ENCODE assay signal across 15 mouse cellular contexts in the genomic region with DNA sequence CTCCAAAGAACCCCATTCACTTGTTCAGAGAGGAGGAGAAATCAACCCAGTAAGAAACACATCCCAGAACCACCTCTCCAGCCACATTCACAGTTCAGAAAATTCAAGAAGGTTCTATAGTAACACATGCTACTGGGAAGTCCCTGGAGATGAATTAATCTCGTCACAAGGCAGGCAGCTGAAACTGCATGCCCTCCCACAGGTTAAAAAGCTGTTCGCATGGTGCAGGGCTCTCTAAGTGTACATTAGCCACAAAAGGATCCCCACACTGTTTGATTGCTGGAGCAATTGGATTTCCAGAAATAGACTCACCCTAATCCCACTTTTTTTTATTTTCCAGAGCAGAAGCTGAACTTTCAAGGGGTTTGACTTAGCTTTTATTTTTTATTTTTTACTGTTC.
"Had no signal": no experiment of that assay in that cellular context is flagged by ENCODE, and none has a peak within 500 bp of the region (broad histone marks: within the 10 kb centered on the region; RNA-seq: fewer than 3 reads in every experiment).

No protein-coding gene starts in this region.

- H3K36me3 ChIP-seq: limb, embryonic 15.5 days; liver, embryonic 12.5 days; neural tube, embryonic 15.5 days had no signal

- H3K9me3 ChIP-seq: limb, embryonic 15.5 days; neural tube, embryonic 15.5 days had no signal

- H3K4me1 ChIP-seq: limb, embryonic 15.5 days; liver, embryonic 12.5 days; neural tube, embryonic 15.5 days had no signal

- H3K9ac ChIP-seq: limb, embryonic 15.5 days; liver, embryonic 12.5 days; lung, embryonic 14.5 days; neural tube, embryonic 15.5 days had no signal

- DNase-seq: kidney, adult 8-10 months; kidney, postnatal 25 days; layer of hippocampus, postnatal 36 days; lung, embryonic 14.5 days; lung, postnatal 10 days; lung, postnatal 4 days; right cerebral cortex, adult 18-20 months; right cerebral cortex, postnatal 4 days; spleen, adult 18-20 months; thymus, adult 18-20 months; thymus, postnatal 14 days had no signal

- H3K27me3 ChIP-seq: limb, embryonic 15.5 days; liver, embryonic 12.5 days; neural tube, embryonic 15.5 days had no signal

- H3K4me3 ChIP-seq: limb, embryonic 15.5 days; liver, embryonic 12.5 days; myocyte; neural tube, embryonic 15.5 days had no signal

- H3K27ac ChIP-seq: limb, embryonic 15.5 days; liver, embryonic 12.5 days; neural tube, embryonic 15.5 days had no signal

- ATAC-seq: liver, embryonic 12.5 days had no signal

- H3K4me2 ChIP-seq: limb, embryonic 15.5 days; liver, embryonic 12.5 days; lung, embryonic 14.5 days; neural tube, embryonic 15.5 days had no signal
